Mouse (Mus musculus) kidney, adult 9 months (tissue): ENCODE data around the gene Dhfr.

ENCODE experiments used
- DNase-seq: peaks from one replicate; pipeline ENCODE4 v3.0.0; 2022

The Dhfr gene

GRCm38 (mm10) chr13:92393047-92393661 is 38.6 kb downstream of the Dhfr start:
- DNase-seq = peak; percentile 17

- DNase-seq = no peak
These were observed 44.2 kb downstream of the Dhfr start for GRCm38 (mm10) chr13:92398491-92399384.

GRCm38 (mm10) chr13:92402063-92402462 is 47.5 kb downstream of the Dhfr start:
- DNase-seq = peak; percentile 37

GRCm38 (mm10) chr13:92403496-92403895 is 49.0 kb downstream of the Dhfr start:
- no peak for DNase-seq

- no peak for DNase-seq
These were observed 56.0 kb downstream of the Dhfr start for GRCm38 (mm10) chr13:92410486-92410885.

- no peak for DNase-seq
These were observed 65.1 kb downstream of the Dhfr start for GRCm38 (mm10) chr13:92419630-92420029.

GRCm38 (mm10) chr13:92423711-92424110 is 69.2 kb downstream of the Dhfr start:
- DNase-seq = no peak

- DNase-seq = peak; percentile 22
These were observed 71.3 kb downstream of the Dhfr start, which contains the start of gene Ankrd34b for GRCm38 (mm10) chr13:92425758-92426264. Gene Ankrd34b (plus strand): TSS chr13:92425896.

- DNase-seq = peak; percentile 7
These were observed 71.9 kb downstream of the Dhfr start for GRCm38 (mm10) chr13:92426294-92427051.

- DNase-seq = no peak
These were observed 72.9 kb downstream of the Dhfr start for GRCm38 (mm10) chr13:92427351-92427855.
